Mouse (Mus musculus): ENCODE data around the gene Meis2.

The Meis2 gene

GRCm38 (mm10) chr2:115998802-115999201 is 66.8 kb downstream of the Meis2 start:
- DNase-seq (ENCODE audit: low spot score) = no peak

DNA sequence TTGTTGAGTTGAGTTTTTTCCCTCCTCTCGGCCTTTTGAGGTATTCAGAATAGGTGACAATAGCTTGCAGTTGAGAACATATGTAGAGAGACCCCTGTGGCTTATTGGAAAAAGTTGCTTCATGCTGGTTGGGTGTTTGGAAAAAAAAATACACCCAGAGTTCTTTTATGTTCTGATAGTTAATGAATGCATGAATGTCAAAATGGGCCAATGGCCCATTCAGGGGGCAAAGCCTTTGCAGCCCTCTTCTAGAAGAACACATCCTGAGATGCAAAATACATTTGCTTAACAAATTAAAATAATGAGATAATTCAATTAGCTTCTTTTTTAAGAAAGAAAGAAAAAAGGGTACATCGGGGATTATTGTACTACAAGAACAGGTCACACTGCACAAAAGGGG is 69.2 kb downstream of the Meis2 start:
- DNase-seq (ENCODE audit: low spot score) = no peak

DNA sequence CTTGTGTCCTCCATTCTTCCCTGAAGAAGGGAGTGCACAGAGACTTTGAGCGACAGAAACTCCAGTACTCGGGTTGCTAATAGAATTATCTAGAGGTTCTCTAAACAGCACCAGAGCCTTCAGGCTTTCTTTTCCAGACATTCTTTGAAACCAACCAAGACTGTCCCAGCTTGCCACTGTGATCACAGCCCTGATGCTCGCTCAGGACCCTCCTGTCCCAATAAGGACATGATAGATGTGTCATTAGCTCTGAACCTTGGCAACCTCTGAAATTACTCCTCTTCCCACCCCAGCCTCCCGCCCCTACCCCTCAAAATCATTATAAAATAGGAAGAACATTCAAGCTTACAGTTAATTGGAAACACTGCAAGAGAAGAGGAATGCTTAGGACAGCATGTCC is 71.8 kb downstream of the Meis2 start:
- no peak for DNase-seq (ENCODE audit: low spot score)

- DNase-seq (ENCODE audit: low spot score) = no peak
These were observed 76.4 kb downstream of the Meis2 start for GRCm38 (mm10) chr2:115989249-115989648.

GRCm38 (mm10) chr2:115988448-115988847 is 77.2 kb downstream of the Meis2 start:
- no peak for DNase-seq (ENCODE audit: low spot score)

DNA sequence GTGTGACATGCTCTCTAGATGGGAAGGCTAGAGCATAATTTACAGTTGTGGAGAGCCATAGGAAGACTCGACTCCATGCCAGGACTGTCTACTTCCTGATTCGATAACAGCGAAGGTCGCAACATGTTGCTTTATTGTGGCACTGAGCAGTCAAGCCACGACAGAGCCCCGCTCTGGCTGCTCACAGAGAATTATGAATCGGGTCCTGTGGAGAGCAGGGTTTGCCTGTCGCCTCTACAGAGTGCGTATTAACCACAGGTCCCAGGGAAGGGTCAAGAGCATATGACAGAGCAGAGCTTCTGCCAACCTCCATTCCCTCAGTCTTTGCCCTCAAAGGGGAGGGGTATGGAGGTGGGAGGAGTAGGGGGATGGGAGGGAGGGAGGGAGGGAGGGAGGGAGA is 80.7 kb downstream of the Meis2 start:
- no peak for DNase-seq (ENCODE audit: low spot score)

- DNase-seq (ENCODE audit: low spot score) = no peak
These were observed 81.2 kb downstream of the Meis2 start for GRCm38 (mm10) chr2:115984487-115984886.

GRCm38 (mm10) chr2:115980490-115980889 is 85.1 kb downstream of the Meis2 start:
- no peak for DNase-seq (ENCODE audit: low spot score)

DNA sequence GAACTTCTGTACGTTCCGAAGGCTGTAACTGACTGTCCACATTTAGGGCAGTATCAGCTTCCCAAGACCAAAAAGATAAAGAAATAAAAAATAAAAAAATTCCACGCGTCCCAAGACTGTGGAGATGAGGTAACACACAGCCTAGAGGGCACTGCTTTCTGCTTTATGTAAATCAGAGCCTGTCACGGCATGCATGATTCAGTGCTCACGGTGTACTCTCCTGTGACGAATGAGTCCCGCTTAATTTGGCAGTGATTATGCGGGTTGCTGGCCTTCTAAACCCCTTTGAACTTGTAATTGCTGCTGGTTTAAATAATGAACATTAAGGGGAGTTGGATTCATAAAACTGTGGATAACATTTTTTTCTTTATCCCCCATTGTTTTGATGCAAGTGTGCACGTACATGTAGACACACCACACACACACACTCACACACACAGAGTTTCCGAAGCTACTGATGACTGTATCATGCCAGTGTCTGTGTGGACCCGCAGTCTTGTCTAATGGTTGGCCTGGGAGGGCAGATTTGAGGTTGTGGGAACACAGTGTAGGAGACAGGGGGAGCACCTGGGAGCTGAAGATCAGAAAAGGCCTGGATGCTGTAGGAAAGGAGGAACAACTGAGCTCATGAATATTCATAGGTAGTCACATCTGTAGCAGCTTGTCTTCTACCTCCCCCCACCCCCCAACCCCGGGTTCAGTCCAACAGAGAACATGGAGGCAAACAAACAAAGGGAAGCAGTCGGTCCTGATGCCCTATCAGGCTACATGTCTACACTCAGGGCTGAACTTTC is 85.8 kb downstream of the Meis2 start:
- no peak for DNase-seq (ENCODE audit: low spot score)

DNA sequence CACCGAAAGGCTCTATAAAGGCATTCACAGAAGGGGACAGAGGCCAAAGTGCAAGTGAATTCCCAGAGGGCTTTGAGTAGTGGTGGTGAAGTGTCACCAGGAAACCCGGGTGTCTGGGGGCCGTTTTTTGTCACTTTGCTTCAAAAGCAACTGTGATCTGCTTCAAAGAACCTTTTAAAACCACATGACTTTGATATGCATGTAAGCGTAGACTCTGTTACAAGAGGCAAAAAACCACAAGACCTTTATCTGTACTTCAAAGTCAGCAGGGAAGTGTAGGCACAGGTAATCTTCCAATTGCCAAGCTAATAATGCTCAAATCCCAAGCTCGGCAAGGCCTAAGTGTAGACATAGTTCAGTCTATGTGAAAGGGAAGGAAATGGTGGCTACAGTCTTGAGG is 87.0 kb downstream of the Meis2 start:
- DNase-seq (ENCODE audit: low spot score) = no peak

DNA sequence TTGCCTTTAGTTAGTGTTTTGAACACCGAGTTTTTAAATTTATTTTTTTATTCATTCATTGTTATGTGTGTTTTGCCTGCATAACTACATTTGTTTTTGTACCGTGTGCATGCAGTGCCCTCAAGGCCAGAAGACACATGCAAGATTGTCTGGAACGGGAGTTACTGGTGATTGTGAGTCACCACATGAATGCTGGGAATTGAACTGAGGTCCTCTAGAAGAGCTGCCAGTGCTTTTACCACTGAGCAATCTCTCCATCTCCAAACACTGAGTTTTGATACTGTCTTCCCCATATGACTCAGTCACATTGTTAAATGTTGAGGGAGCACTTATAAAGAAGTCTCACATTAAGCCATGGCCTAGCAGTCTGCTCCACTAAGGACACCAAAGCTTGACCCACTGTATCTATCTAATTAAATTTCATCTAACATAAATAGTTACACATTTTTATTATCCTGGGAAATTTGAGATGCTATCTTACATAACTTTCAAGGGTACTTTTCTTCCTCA is 94.3 kb downstream of the Meis2 start:
- DNase-seq (ENCODE audit: low spot score) = no peak

DNA sequence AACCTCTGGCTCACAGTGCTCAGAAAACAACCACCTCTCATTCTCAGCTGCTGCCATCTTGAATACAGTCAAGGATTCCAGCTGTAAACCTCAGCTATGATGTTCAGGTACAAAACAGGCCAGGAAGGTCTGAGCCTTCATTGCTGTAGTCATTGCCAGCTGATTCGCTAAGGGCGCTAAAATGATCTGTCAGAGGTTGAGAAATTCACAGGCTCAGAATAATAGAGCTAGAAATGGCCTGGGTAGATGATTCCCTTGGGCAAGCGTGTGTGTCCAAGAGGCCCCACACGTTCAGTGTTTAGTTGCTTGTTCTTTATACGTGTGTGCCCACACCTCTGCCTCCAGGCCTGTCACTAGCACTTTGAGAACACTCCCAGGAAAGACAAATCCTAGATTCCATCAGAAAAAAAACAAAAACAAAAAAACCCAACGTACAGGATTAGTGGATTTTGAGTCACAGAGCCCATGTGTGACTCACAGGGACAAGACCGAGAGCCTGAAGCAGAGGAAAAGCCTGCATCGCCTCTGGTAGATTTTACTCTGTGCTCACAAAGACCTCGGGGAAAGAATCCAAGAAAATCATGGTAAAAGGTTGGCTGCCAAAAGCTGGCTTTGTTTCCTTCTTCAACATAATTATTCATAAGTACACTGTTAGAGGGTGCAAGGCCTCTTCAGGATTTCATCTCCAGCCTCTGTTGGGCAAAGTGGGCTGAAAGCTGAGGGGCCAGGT is 95.4 kb downstream of the Meis2 start:
- DNase-seq (ENCODE audit: low spot score) = no peak

GRCm38 (mm10) chr2:115969201-115969600 is 96.4 kb downstream of the Meis2 start:
- DNase-seq (ENCODE audit: low spot score) = no peak

DNA sequence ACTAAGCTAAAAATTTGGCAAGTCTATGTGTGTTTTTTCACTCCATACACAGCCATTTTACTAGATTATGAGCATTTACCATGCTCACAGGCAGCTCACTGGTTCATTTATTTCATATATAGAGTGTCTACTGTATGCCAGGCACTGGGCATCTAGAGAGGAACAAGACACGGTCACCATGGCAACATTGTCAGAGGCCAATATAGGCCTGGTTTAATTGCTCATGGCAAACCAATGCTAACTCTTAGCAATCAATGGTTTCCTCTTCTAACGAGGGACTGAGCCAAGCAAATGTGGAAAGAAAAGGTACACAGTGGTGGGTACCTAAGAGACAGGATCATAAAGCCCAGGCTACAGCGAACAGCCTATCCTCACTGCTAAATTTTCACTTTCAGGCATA is 100.7 kb downstream of the Meis2 start:
- DNase-seq (ENCODE audit: low spot score) = no peak

GRCm38 (mm10) chr2:115963293-115963835 is 102.3 kb downstream of the Meis2 start:
- DNase-seq (ENCODE audit: low spot score) = no peak

- no peak for DNase-seq (ENCODE audit: low spot score)
These were observed 102.9 kb downstream of the Meis2 start for GRCm38 (mm10) chr2:115962728-115963127.

GRCm38 (mm10) chr2:115962113-115962512 is 103.5 kb downstream of the Meis2 start:
- no peak for DNase-seq (ENCODE audit: low spot score)

DNA sequence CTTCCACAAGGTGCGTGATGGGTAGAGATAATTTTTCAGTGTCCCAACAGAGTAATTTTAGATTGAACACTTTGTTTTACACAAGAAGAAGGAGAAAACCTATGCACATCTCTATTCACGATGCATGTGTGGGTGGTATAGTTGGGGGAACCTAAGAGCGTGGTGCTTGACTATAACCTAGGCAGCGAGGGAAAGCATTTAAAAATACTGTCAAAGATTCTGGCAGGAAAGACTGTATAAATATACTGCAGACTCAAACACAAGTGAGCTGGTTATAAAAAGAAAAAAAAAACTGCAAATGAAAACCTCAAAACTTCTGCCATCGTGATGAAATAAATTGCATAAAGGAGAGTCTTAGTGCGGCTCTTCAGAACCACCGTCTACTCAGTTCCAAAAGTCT is 105.0 kb downstream of the Meis2 start:
- no peak for DNase-seq (ENCODE audit: low spot score)

GRCm38 (mm10) chr2:115956786-115957185 is 108.9 kb downstream of the Meis2 start:
- DNase-seq (ENCODE audit: low spot score) = no peak

DNA sequence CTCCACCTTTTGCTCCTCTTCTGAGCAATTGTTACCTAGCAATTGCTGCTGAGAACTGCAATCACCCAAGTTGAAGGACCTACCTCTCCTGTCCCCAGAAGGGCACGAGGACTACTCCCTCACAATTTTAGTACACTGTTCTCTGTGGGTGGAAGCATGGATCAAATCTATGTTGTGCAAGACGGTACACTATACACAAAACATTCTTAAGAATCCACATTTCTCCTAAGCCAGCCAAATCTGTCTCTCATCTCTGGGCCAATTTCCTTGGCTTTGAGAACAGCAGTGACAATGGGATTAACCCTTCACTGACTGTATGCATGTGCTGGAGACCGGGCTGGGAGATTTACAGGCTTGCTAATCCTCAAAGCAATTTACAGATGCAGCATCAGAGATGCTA is 115.0 kb downstream of the Meis2 start:
- no peak for DNase-seq (ENCODE audit: low spot score)

DNA sequence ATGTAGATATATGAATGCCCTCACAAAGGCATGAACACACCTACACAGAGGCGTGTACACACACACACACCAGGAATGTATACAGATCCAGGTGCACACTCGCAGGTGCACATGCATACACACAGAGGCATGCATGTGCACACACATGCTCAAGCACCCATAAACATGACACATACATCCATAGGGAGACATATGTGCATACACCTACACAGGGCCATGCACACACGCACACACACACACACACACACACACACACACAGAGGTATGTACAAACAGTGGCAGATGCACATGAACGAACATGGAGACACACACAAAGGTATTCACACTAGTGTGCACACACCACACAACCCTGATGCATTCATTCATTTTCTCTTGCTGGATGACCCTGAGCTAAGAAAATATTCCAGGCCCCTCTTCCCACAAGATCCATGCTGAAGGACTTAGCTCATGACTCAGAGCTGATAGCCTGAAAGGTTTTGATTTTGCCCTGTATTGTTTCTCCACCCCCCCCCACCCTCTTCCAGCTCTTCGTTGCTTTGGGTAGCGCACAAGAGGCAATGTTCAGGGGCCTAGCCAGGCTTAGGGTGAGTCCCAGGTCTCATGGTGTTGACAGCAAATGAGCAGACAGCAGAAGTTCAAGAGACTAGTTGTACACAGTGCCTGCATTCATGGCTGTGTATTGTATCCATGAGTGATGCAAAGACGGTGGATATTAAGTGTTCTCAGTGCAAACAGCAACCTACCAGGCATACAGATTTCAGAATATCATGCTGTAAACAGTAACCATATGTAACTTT is 116.8 kb downstream of the Meis2 start:
- DNase-seq (ENCODE audit: low spot score) = no peak

- no peak for DNase-seq (ENCODE audit: low spot score)
These were observed 117.9 kb downstream of the Meis2 start for GRCm38 (mm10) chr2:115947714-115948226.

Measured in ovary, adult 18-20 months (tissue).